Mouse (Mus musculus): ENCODE results near the gene Lrrc4b. TPM values are rescaled to one million over a fixed set of nuclear protein-coding genes. Genes with fewer than 3 reads are reported as not detected.
A peak's percentile ranks its signal among the peaks of the same experiment; 100 is the strongest.

The Lrrc4b gene
- polyA plus RNA-seq, 1 experiment from 2014 or later = 18.1 TPM

GRCm38 (mm10) chr7:44460067-44460466 lies 31.2 kb downstream of the Lrrc4b start:
- H3K4me1 ChIP-seq = peaks cover 25% of the 10 kb centered on the region
- no peak overlapping the region for H3K9ac ChIP-seq
- WGBS = 79% methylated on average over 6 of the region's 6 CpGs
- H3K27me3 ChIP-seq (replicated peaks) = no peaks in the 10 kb centered on the region
- H3K9me3 ChIP-seq = no peaks in the 10 kb centered on the region
- no peak overlapping the region for H3K4me3 ChIP-seq
- H3K4me2 ChIP-seq = no peak overlapping the region
- ATAC-seq (replicated peaks) = no peak
- H3K36me3 ChIP-seq (replicated peaks) = peaks cover 54% of the 10 kb centered on the region
- no peak overlapping the region for H3K27ac ChIP-seq

- no peak overlapping the region for H3K9ac ChIP-seq
- H3K27me3 ChIP-seq (replicated peaks) = no peaks in the 10 kb centered on the region
- no peaks in the 10 kb centered on the region for H3K9me3 ChIP-seq
- ATAC-seq (replicated peaks) = no peak
- H3K4me3 ChIP-seq = no peak overlapping the region
- H3K4me2 ChIP-seq = no peak overlapping the region
- H3K27ac ChIP-seq = no peak overlapping the region
- peaks cover 54% of the 10 kb centered on the region for H3K36me3 ChIP-seq (replicated peaks)
- 84% methylated on average over 31 of the region's 31 CpGs for WGBS
- peaks cover 32% of the 10 kb centered on the region for H3K4me1 ChIP-seq
These were observed 32.1 kb downstream of the Lrrc4b start for GRCm38 (mm10) chr7:44460767-44461502.

GRCm38 (mm10) chr7:44461503-44462217 lies 32.8 kb downstream of the Lrrc4b start:
- WGBS = 80% methylated on average over 53 of the region's 57 CpGs
- peaks cover 39% of the 10 kb centered on the region for H3K4me1 ChIP-seq

DNA sequence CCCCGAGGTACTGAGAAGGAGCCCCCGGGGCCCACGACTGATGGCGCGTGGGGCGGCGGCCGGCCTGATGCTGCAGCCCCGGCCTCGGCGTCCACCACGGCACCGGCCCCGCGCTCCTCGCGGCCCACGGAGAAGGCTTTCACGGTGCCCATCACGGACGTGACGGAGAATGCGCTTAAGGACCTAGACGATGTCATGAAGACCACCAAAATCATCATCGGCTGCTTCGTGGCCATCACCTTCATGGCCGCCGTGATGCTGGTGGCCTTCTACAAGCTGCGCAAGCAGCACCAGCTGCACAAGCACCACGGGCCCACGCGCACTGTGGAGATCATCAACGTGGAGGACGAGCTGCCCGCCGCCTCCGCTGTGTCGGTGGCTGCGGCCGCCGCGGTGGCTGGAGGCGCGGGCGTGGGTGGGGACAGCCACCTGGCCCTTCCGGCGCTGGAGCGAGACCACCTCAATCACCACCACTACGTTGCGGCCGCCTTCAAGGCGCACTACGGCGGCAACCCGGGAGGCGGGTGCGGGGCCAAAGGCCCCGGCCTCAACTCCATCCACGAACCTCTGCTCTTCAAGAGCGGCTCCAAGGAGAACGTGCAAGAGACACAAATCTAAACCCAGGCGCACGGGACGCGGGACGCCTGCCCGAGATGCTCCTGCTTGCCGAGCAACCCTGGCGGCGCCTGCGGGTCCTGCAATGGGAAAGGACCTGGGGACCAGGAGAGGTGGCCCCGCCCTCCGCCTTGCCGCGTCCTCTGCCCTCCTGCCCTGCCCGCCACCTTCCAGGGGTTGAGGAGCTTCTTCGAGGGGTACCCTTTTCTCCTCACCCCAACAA lies 33.6 kb downstream of the Lrrc4b start:
- Histone ChIP-seq H3K9me3 (no peaks in the 10 kb centered on the region), H3K27me3 (replicated peaks) (no peaks in the 10 kb centered on the region), H3K27ac (no peak overlapping the region), H3K4me1 (peaks cover 46% of the 10 kb centered on the region), H3K4me2 (no peak overlapping the region), H3K9ac (no peak overlapping the region), H3K36me3 (replicated peaks) (peaks cover 44% of the 10 kb centered on the region), H3K4me3 (no peak overlapping the region)
- 33% methylated on average over 77 of the region's 77 CpGs for WGBS
- ATAC-seq (replicated peaks) = no peak

More at GRCm38 (mm10) chr7:44461503-44462217, 32.8 kb downstream of the Lrrc4b start:
- no peaks in the 10 kb centered on the region for H3K27me3 ChIP-seq (replicated peaks)
- no peak overlapping the region for H3K4me3 ChIP-seq
- no peak for ATAC-seq (replicated peaks)
- no peak overlapping the region for H3K4me2 ChIP-seq
- peaks cover 51% of the 10 kb centered on the region for H3K36me3 ChIP-seq (replicated peaks)
- no peaks in the 10 kb centered on the region for H3K9me3 ChIP-seq
- no peak overlapping the region for H3K27ac ChIP-seq
- no peak overlapping the region for H3K9ac ChIP-seq

- H3K27ac ChIP-seq = no peak overlapping the region; the same call in 1 of the 2 replicates
- ATAC-seq (replicated peaks) = no peak
- 40% methylated on average over 8 of the region's 8 CpGs for WGBS
- H3K9me3 ChIP-seq = no peaks in the 10 kb centered on the region
- no peaks in the 10 kb centered on the region for H3K27me3 ChIP-seq (replicated peaks)
- peaks cover 38% of the 10 kb centered on the region for H3K36me3 ChIP-seq (replicated peaks)
- no peak overlapping the region for H3K4me3 ChIP-seq
- no peak overlapping the region for H3K4me2 ChIP-seq
- peaks cover 48% of the 10 kb centered on the region for H3K4me1 ChIP-seq
- no peak overlapping the region for H3K9ac ChIP-seq
These were observed 34.2 kb downstream of the Lrrc4b start for GRCm38 (mm10) chr7:44463056-44463425.

DNA sequence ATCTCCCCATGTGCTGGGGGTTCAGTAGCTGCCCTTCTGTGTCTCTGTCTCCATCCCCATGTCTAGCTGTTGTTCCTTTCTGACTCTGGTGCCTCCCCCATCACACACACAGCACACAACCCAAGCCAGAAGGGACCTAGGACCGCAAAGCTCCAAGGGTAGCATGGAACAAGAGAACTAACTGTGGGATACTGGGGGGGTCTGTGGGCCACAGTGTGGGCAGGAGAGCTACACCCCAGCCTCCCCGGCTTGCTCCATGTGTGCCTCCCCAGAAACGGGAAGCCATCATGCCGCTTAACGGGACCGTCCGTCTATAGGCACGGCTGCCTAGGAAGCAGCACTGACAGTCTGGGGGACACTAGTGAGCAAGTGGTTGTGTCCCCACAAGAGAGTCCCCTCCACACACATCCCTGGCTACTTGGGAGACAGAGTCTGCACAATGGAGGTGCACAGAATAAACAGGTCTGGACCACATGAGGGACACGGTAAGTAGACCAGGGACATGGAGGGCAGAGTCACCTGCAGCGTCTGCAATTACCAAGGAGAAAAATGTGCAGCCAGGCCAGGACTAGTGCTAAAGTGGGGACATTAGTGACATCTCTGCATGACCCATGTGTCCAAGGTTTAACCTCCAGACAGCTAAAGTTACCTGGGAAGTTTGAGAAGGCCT lies 34.9 kb downstream of the Lrrc4b start:
- Histone ChIP-seq H3K4me1 (peaks cover 53% of the 10 kb centered on the region), H3K9me3 (no peaks in the 10 kb centered on the region), H3K27ac (peak overlapping the region; percentile 86), H3K4me3 (no peak overlapping the region), H3K4me2 (no peak overlapping the region), H3K9ac (peak overlapping the region; percentile 13; the same call in 1 of the 2 replicates), H3K27me3 (replicated peaks) (no peaks in the 10 kb centered on the region), H3K36me3 (replicated peaks) (peaks cover 33% of the 10 kb centered on the region)
- no peak for ATAC-seq (replicated peaks)
- 78% methylated on average over 10 of the region's 10 CpGs for WGBS

GRCm38 (mm10) chr7:44464511-44464910 lies 35.7 kb downstream of the Lrrc4b start:
- WGBS = 6% methylated on average over 4 of the region's 4 CpGs
- peaks cover 25% of the 10 kb centered on the region for H3K36me3 ChIP-seq (replicated peaks)

DNA sequence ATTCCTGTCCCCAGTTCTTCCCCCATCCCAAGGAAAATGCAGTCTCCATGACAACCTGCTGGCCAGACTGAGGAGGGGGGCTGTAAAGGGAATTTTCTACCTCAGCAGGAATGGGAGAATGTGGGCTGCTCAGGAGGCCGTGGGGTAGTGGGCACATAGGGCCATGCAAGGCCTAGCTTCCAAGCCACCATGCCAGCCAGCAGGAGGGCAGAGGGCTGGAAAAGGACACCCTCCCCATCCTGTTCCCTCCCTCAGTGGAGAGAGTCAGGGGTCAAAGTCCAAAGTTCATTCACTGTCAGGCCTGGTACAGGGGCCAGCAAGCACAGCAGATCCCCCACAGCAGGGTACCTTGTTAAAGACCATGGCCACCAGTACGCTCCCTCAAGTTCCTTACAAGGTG lies 36.3 kb downstream of the Lrrc4b start, which contains the start of gene Aspdh:
Aspdh (plus strand) TSS at position 281 of the 400 bp plus-strand sequence.
- ATAC-seq (replicated peaks) = no peak
- H3K27ac ChIP-seq = peak within 1 kb of the TSS; percentile 95
- H3K4me2 ChIP-seq = peak within 1 kb of the TSS; percentile 16
- H3K9me3 ChIP-seq = no peaks in the 10 kb centered on the region
- no peak within 1 kb of the TSS for H3K4me3 ChIP-seq
- H3K36me3 ChIP-seq (replicated peaks) = peaks cover 23% of the 10 kb centered on the region
- H3K9ac ChIP-seq = peak within 1 kb of the TSS; percentile 13
- H3K4me1 ChIP-seq = peaks cover 67% of the 10 kb centered on the region
- no peaks in the 10 kb centered on the region for H3K27me3 ChIP-seq (replicated peaks)
- WGBS = 30% methylated on average over 2 of the region's 2 CpGs

More at GRCm38 (mm10) chr7:44464511-44464910, 35.7 kb downstream of the Lrrc4b start:
- peak overlapping the region; percentile 86 for H3K27ac ChIP-seq
- peak overlapping the region; percentile 13 for H3K9ac ChIP-seq
- 0 out of 2 replicates have a peak, but pooled peaks have one; percentile 0 for ATAC-seq (replicated peaks)
- no peaks in the 10 kb centered on the region for H3K27me3 ChIP-seq (replicated peaks)
- H3K9me3 ChIP-seq = no peaks in the 10 kb centered on the region
- H3K4me1 ChIP-seq = peaks cover 61% of the 10 kb centered on the region
- H3K4me2 ChIP-seq = peak overlapping the region; percentile 16
- H3K4me3 ChIP-seq = no peak overlapping the region

GRCm38 (mm10) chr7:44466006-44466887 lies 37.4 kb downstream of the Lrrc4b start:
- 76% methylated on average over 10 of the region's 10 CpGs for WGBS
- Histone ChIP-seq H3K9ac (no peak overlapping the region), H3K4me1 (peaks cover 67% of the 10 kb centered on the region), H3K27ac (peak overlapping the region; percentile 95), H3K36me3 (replicated peaks) (peaks cover 14% of the 10 kb centered on the region), H3K4me2 (no peak overlapping the region), H3K27me3 (replicated peaks) (no peaks in the 10 kb centered on the region), H3K9me3 (no peaks in the 10 kb centered on the region), H3K4me3 (no peak overlapping the region)
- no peak for ATAC-seq (replicated peaks)

GRCm38 (mm10) chr7:44466888-44467311 lies 38.1 kb downstream of the Lrrc4b start:
- 0 out of 2 replicates have a peak, but pooled peaks have one; percentile 1 for ATAC-seq (replicated peaks)

More at GRCm38 (mm10) chr7:44466888-44467311, 38.1 kb downstream of the Lrrc4b start:
- Histone ChIP-seq H3K4me2 (peak overlapping the region; percentile 7; the same call in 1 of the 2 replicates), H3K27me3 (replicated peaks) (no peaks in the 10 kb centered on the region), H3K36me3 (replicated peaks) (peaks cover 7% of the 10 kb centered on the region), H3K27ac (peak overlapping the region; percentile 95), H3K4me1 (peaks cover 67% of the 10 kb centered on the region), H3K9me3 (no peaks in the 10 kb centered on the region), H3K4me3 (no peak overlapping the region), H3K9ac (no peak overlapping the region)
- 74% methylated on average over 16 of the region's 16 CpGs for WGBS

Data from midbrain, embryonic 15.5 days (tissue).